Mouse (Mus musculus) mesoderm, embryonic 11.5 days (tissue): ENCODE data around the gene Acbd6.

Experiments used
- DNase-seq: peaks from one replicate; pipeline ENCODE4 v3.0.0-alpha.2; 2012; ENCODE audit warnings: low read depth, low spot score

Acbd6 gene

DNA sequence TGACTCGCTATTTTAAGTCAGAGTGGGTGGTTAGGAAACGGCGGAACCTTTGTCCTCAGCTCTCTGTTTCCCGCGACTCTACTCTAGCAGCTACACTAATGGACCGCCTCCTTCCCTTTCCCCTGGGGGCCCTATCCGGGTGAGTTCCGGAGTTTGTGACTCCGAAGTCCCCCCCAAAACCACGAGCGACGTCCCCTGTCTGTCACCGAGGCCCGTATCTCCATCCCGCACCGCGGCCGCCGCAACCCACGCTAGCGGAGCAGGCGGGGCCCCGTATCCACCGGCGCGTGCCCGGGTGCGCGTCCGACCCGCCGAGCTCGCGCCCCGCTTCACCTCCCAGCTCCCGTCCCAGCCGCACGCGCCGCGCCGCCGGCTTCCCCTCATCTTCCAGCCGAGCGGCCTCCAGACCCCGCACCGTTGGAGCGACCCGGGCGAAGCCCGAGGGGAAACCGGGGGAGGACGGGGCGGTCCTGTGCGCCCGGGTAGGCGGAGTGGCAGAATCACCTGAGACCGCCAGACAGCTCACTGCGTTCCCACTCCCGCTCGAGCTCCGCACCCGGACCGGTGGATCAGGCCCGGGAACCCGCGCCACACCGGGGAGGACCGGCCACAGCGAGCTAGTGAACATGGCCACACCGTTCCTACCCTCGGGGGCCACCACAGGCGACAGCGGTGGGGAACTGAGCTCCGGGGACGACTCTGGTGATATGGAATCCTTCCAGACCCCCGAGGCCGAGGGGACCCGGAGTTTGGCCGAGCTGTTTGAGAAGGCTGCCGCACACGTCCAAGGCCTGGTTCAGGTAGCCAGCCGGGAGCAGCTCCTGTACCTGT, at the start of gene Acbd6:
Acbd6 (plus strand) TSS at position 109 of the 831 bp plus-strand sequence.
- DNase-seq: peak; percentile 84

GRCm38 (mm10) chr1:155510263-155510662, 47.7 kb upstream of the Acbd6 start:
- DNase-seq: no peak

DNA sequence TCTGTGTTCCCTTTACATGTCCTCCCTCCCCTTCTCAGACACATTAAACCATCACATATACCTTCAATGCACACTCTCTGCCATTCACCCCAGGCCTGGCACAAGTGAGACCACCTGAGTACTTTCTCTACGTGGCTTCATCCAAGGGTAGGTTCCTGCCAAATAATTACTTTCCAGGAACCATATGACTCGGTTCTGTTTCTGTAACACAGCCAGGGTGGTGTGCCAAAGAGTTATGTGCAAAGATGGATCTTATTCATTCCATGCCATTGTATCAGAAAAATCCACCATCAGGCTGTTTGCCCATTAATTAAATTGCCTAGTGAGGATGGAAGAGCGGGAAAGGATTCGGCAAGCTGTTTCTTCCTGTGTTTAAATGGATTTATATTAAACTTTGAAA, 42.1 kb upstream of the Acbd6 start:
- no peak for DNase-seq

GRCm38 (mm10) chr1:155516594-155516993, 41.3 kb upstream of the Acbd6 start:
- DNase-seq: peak; percentile 45

DNA sequence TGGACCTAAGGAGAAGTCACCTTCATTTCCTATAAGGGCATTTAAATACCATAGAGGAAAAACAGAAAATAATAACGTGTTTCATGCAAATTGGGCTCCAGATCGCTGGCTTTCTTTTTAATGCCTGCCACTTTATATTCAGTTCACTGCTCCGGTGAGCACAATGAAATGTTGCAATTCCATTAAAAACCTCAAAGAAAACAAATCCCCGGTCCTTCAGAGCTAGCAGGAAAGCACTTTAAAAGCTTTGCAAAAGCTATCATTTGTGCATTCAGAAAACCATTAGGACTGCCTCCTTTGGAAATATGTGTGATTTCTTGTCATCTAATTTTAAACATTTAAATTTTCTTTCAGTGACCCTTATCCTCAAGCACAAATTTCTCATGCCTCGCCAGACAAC, 40.9 kb upstream of the Acbd6 start:
- no peak for DNase-seq

GRCm38 (mm10) chr1:155520285-155520684, 37.6 kb upstream of the Acbd6 start:
- DNase-seq: no peak

DNA sequence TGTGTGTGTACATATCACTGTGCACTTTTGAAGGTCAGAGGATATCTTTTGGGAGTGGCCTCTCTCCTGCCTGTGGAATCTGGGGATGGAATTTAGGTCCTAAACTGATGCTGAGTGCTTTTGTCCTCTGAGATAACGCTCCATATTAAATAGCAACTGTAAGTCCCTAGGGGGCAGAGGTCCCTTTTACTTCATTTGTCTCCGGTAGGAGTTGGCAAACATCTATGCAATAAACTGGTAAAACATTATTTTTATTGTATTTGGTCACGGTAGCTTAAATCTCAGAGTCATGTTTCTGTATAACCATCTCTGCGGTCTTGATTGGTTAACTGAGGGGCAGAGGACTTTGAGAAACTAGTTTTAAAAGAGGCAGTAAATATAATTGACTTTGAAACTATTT, 35.4 kb upstream of the Acbd6 start:
- DNase-seq: no peak

- no peak for DNase-seq
Observed at GRCm38 (mm10) chr1:155526176-155526575, 31.7 kb upstream of the Acbd6 start.

GRCm38 (mm10) chr1:155527027-155527786, 30.7 kb upstream of the Acbd6 start:
- peak; percentile 45 for DNase-seq

GRCm38 (mm10) chr1:155527787-155528158, 30.1 kb upstream of the Acbd6 start:
- no peak for DNase-seq

GRCm38 (mm10) chr1:155528405-155529119, 29.4 kb upstream of the Acbd6 start:
- no peak for DNase-seq

DNA sequence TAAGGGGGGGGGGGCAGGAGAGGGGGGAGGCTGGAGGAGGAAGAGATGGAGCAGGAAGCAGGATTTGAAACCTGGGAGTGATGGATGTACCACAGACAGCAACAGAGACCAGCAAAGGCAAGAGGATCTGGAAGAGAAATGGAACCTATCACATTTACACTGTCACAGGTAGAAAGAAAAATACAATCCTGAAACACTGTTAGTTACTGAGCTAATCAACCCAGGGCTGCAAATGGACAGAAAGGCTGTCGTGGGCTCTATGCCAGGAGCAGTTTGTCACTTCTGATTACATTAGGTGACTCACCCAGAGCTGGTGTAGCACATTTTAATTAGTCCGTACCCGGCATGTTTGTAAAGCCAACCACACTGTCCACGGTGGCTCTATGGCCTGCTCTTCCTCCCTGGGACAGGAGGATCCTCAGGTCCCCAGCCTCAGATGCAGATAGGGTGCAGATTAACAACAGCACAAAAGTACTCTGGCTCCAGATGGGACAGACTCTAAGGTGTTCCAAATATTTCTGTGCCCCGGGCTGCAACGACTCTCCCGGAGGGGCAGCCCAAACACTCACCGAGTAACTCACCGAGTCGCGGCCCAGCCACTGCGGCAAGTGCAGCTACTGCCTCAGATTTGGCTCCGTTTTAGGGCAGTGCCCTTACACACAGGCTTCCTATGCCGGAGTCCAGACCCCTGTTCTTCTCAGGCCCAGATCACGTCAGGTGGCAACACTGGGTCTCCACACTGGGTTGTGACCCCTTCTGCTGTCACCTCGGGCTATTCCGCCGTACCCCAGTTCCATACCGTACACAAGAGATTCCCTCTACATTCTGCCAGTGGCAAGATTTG, 28.6 kb upstream of the Acbd6 start:
- no peak for DNase-seq

GRCm38 (mm10) chr1:155530561-155531457, 27.1 kb upstream of the Acbd6 start:
- DNase-seq: peak; percentile 56

- no peak for DNase-seq
Observed at GRCm38 (mm10) chr1:155532396-155532795, 25.5 kb upstream of the Acbd6 start.

GRCm38 (mm10) chr1:155532833-155533688, 24.9 kb upstream of the Acbd6 start:
- DNase-seq: no peak

- no peak for DNase-seq
Observed at GRCm38 (mm10) chr1:155533689-155533965, 24.3 kb upstream of the Acbd6 start.

GRCm38 (mm10) chr1:155537005-155537642, 20.8 kb upstream of the Acbd6 start:
- peak; percentile 74 for DNase-seq

- no peak for DNase-seq
Observed at GRCm38 (mm10) chr1:155538006-155538405, 19.9 kb upstream of the Acbd6 start.

DNA sequence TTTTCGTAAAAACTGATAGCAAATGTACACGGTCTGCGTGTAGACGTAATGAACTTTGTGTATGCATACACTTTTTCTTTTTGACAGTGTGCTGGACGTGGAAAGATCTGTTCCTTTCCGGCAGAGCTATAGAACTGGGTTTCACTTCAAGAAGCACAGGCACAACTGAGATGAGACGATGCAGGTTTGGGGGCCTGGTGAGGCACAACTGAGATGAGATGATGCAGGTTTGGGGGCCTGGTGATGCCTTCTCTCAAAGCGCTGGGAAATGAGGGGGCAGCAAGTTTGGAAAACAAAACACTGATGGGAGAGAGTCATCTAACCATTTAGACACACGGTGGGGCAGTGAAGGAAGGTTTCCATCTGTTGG, 293 bp upstream of the Acbd6 start:
- DNase-seq: no peak
